Mouse (Mus musculus) mouse trophoblast stem cell (cell line): Measurements from ENCODE around the gene Clec11a.

Source experiments
- in situ Hi-C, 2 experiments: fragments of 300-500 bp; cut with MseI, MboI; formaldehyde crosslinking; loops; 2 replicates in 1 of 2; 3 replicates in 1 of 2; pipeline ENCODE4 v1.15.1; 2025

Gene Clec11a

DNA sequence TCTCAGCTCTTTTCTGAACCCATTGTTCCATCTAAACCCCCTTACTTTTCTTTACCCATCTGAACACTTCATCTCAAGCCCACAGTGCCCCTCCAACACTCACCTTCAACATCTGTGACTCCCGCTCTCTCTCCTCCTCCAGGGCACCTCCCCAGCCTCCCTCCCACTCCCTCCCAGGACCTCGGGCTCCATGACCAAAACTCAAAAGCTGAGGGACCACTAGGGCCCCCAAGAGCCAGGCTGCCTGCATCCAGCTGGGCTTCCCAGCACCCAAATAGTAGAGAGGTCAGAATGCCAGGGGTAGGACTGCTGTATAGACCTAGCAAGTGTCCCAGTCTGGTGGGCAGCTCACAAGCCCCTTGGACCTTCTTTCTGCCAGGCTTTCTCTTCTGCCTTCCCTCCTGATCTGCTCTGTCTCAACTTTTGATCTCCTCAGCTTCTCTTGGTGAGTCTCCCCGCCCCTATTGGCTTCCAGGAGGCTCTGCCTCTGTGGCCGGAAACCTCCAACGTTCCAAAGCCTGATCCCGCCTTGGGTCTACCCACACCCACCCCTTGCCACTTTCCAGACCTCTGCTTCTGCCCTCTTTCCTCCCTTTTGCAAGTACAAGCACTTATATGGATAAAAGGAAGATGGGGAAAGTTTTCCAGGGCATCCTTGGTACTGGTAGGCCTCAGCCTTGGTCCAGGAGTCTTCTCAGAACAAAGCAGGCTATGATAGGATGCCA is at the start of gene Clec11a:
Clec11a (minus strand) TSS at position 387 of the 725 bp plus-strand sequence.
- in situ Hi-C loops: no loop called here

DNA sequence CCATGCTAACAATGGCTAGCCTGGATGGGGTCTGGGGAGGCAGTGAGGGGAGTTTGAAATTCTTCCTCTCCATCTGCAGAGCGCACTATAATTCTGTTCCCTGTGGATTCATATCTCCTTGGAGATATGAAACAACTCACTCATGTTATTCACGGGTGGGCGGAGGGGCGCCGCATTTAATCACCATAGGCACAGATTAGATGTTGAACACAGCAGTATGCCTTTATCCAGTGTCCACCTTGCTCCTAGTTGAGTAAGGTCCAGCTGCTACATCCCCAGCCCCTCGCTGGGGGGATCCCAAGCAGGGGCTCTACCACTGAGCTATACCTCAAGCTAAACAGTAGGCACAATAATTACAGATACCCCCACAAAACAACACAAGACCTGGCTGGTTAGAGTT is 48.7 kb upstream of the Clec11a start:
- in situ Hi-C loops: no loop called here

- in situ Hi-C loops: no loop called here
Measured at GRCm38 (mm10) chr7:44353601-44354340, 47.1 kb upstream of the Clec11a start.

GRCm38 (mm10) chr7:44352750-44353600 is 46.3 kb upstream of the Clec11a start:
- in situ Hi-C loops: no loop called here

DNA sequence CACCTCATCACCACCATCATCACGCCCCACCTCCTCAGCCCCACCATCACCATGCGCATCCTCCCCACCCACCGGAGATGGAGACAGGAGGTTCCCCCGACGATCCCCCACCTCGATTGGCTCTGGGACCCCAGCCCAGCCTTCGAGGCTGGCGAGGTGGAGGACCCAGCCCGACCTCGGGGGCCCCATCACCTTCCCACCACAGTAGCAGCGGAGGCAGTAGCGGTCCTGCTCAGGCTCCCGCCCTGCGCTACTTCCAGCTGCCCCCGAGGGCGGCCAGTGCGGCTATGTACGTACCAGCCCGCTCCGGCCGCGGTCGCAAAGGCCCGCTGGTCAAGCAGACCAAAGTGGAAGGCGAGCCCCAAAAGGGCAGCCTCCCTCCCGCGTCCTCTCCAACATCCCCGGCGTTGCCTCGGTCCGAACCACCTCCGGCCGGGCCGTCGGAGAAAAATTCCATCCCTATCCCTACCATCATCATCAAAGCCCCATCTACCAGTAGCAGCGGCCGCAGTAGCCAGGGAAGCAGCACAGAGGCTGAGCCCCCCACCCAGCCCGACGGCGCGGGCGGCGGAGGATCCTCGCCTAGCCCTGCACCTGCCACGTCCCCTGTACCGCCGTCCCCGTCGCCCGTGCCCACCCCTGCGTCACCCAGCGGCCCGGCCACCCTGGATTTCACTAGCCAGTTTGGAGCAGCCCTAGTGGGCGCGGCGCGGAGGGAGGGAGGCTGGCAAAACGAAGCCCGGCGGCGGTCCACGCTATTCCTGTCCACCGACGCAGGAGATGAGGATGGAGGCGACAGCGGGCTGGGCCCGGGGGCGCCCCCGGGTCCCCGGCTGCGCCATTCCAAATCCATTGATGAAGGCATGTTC is 45.4 kb upstream of the Clec11a start:
- in situ Hi-C loops: no loop called here

GRCm38 (mm10) chr7:44350957-44351711 is 44.4 kb upstream of the Clec11a start:
- in situ Hi-C loops: no loop called here

- in situ Hi-C loops: loop anchor here (5.0 to 10.0 kb wide), 2 partner anchors 74 to 77 kb away; no protein-coding TSS in a partner anchor
Measured at GRCm38 (mm10) chr7:44349043-44349442, 42.3 kb upstream of the Clec11a start.

- in situ Hi-C loops: loop anchor here (5.0 to 10.0 kb wide), 2 partner anchors 70 to 72 kb away; no protein-coding TSS in a partner anchor
Measured at GRCm38 (mm10) chr7:44344622-44345021, 37.9 kb upstream of the Clec11a start.

GRCm38 (mm10) chr7:44343459-44344015 is 36.8 kb upstream of the Clec11a start:
- in situ Hi-C loops: loop anchor here in 1 of 2 experiments (10.0 kb wide), 1 partner anchor 69 kb away; no protein-coding TSS in a partner anchor

GRCm38 (mm10) chr7:44341714-44342113 is 35.0 kb upstream of the Clec11a start:
- in situ Hi-C loops: loop anchor here in 1 of 2 experiments (10.0 kb wide), 1 partner anchor 67 kb away; no protein-coding TSS in a partner anchor

- in situ Hi-C loops: loop anchor here in 1 of 2 experiments (10.0 kb wide), 1 partner anchor 66 kb away; no protein-coding TSS in a partner anchor
Measured at GRCm38 (mm10) chr7:44341119-44341518, 34.4 kb upstream of the Clec11a start.

GRCm38 (mm10) chr7:44340226-44340625 is 33.5 kb upstream of the Clec11a start:
- in situ Hi-C loops: loop anchor here in 1 of 2 experiments (10.0 kb wide), 1 partner anchor 65 kb away; no protein-coding TSS in a partner anchor

DNA sequence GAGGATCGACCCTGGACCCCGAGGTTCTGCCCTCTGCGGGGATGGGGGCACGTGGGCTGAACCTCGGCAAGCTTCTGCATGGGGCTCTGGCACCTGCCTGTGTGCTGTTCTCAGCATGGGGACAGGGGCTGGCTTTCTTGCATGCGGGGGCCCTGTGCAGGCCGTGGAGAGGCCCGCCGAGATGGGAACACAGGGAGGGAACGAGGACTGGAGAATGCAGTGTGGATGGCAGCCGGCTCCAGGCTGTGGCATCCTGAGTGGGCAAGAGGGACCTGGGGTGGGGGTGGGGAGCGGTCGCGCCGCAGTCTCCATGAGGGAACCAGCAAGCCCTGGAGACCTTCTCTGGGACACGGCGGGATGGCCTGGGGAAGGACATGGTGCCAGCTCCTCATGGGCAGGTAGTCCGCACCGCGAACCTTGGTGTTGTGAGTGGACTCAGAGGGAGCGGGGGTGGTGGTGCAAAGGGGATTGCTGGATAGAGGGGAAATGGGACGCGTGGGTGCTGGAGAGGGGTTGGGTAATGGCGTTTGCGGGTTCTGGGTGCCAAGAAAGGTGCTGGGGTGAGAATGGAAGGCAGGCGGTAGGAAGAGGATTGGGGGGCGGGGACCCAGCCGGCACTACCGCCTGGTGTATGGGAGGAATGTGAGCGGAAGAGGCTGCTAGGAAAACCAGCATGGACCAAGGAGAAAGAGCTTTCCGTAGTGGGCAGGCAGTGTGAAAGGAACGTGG is 30.6 kb upstream of the Clec11a start:
- in situ Hi-C loops: no loop called here

DNA sequence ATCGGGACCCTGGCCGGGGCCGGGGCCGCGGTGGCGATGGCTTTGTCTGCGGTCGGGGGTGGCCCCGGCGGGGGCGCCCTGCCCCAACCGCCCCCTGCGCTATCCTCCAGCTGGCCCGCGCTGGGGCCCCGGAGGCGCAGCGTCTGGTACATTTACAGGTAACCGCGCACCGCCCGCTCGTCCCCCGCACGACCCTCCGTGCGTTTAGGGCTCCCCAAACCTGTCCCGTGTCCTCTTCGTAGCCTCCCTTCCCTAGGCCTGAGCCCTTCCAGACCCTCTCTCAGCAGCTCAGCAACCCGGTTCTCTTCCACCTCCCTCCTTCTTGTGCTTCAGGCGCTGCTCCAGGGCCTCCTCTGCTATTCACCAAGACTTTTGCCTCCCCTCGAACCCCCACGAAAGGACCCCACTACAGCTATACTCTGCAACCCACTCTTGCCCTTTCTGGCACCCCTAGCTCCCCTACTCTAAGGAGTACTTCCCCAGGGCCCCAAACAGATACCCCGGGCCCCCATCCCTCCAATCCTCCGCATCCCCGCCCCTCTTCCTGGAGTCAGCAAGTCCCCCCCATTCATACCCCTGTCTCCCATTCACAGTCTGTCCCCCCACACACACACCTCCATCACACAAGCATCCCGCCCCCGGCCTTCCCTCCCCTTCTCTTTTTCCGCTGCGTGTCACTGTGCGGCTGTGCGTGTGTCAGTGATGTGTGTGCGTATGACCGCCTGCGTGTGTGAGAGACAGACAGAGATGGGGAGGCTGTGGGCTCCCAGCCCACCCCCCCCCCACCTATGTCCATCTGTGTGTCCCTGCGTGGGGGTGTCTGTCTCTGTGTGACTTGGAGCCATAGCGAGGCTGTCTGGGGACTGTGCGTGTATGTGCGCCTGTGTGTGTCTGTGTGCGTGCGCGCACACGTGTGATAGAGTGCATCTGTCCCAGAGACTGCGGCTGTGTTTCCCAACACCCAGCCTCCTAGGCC is 29.6 kb upstream of the Clec11a start:
- in situ Hi-C loops: no loop called here

GRCm38 (mm10) chr7:44335031-44335878 is 28.6 kb upstream of the Clec11a start:
- in situ Hi-C loops: no loop called here

DNA sequence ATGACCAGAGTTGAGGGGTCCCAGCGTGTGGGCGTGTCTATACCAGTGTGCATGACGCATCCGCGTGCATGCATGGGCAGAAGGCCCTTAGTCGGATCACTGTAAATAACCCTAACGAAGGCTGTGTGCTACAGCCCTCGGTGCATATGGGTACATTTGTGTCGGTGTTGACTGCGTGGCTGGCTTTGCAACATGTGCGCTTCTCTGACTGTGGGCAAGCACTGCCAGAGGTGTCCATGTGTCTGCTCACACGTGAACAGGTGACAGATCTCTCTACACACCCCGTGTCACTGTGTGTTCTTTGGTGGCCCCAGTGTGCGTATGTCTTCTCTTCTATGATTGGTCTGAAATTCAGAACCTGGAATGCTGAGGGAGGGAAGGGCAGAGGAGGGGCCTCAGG is 27.4 kb upstream of the Clec11a start:
- in situ Hi-C loops: no loop called here

DNA sequence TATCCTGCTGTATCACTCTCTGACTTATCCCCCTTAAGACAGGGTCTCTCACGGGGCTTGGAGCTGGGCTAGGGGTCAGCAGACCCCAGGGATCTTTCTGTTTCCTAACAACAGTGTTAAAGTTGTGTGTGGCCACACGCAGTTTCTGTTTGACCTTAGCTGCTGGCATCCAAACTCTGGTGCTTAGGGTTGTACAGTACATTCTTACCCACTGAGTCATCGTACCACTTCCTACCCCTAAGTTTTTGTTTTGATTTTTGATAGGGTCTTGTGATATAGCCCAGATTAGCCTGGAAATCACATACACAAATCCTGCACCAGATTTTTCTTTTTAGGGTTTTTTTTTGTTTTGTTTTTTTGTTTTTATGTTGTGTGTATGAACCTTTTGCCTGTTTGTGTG is 25.6 kb upstream of the Clec11a start:
- in situ Hi-C loops: no loop called here
